Mouse (Mus musculus): Measurements from ENCODE around the gene Hoxd11. TPM values are rescaled to one million over a fixed set of nuclear protein-coding genes. Genes with fewer than 3 reads are reported as not detected.

Gene Hoxd11
- polyA plus RNA-seq, 1 experiment from 2014 or later, result not detected

GRCm38 (mm10) chr2:74677106-74677505 is 2.3 kb upstream of the Hoxd11 start:
- ATAC-seq (ENCODE audit: low FRiP score), result no peak
- WGBS, result 6% methylated on average over 2 of the region's 2 CpGs
- Histone ChIP-seq H3K4me1 (replicated peaks) (peaks cover 10% of the 10 kb centered on the region), H3K9me3 (no peaks in the 10 kb centered on the region), H3K4me3 (no peak overlapping the region), H3K4me2 (no peak overlapping the region), H3K36me3 (no peaks in the 10 kb centered on the region), H3K27ac (no peak overlapping the region), H3K9ac (no peak overlapping the region), H3K27me3 (peaks cover 100% of the 10 kb centered on the region)

GRCm38 (mm10) chr2:74679596-74679971 is 227 bp downstream of the Hoxd11 start:
- Histone ChIP-seq H3K9ac (no peak overlapping the region), H3K4me3 (no peak overlapping the region), H3K27me3 (peaks cover 100% of the 10 kb centered on the region), H3K9me3 (no peaks in the 10 kb centered on the region), H3K4me2 (no peak overlapping the region), H3K4me1 (replicated peaks) (peaks cover 13% of the 10 kb centered on the region), H3K27ac (no peak overlapping the region), H3K36me3 (no peaks in the 10 kb centered on the region)
- no peak for ATAC-seq (ENCODE audit: low FRiP score)
- WGBS, result under 1% methylated on average over 26 of the region's 26 CpGs

GRCm38 (mm10) chr2:74679980-74680379 is 623 bp downstream of the Hoxd11 start:
- ATAC-seq (ENCODE audit: low FRiP score), result no peak; the same call in 1 of the 2 replicates
- H3K4me3 ChIP-seq, result no peak overlapping the region
- no peaks in the 10 kb centered on the region for H3K9me3 ChIP-seq
- 1% methylated on average over 23 of the region's 23 CpGs for WGBS
- peaks cover 100% of the 10 kb centered on the region for H3K27me3 ChIP-seq
- H3K36me3 ChIP-seq, result no peaks in the 10 kb centered on the region
- H3K4me2 ChIP-seq, result no peak overlapping the region
- no peak overlapping the region for H3K27ac ChIP-seq
- no peak overlapping the region for H3K9ac ChIP-seq
- H3K4me1 ChIP-seq (replicated peaks), result peaks cover 13% of the 10 kb centered on the region

GRCm38 (mm10) chr2:74680561-74681398 is 1.4 kb downstream of the Hoxd11 start:
- peaks cover 13% of the 10 kb centered on the region for H3K4me1 ChIP-seq (replicated peaks)
- H3K27ac ChIP-seq, result no peak overlapping the region
- H3K4me2 ChIP-seq, result no peak overlapping the region
- peaks cover 100% of the 10 kb centered on the region for H3K27me3 ChIP-seq
- no peak for ATAC-seq (ENCODE audit: low FRiP score)
- WGBS, result 1% methylated on average over 21 of the region's 21 CpGs
- no peak overlapping the region for H3K9ac ChIP-seq
- H3K36me3 ChIP-seq, result no peaks in the 10 kb centered on the region
- H3K9me3 ChIP-seq, result no peaks in the 10 kb centered on the region
- no peak overlapping the region for H3K4me3 ChIP-seq

- under 1% methylated on average over 77 of the region's 78 CpGs for WGBS
- no peak overlapping the region for H3K9ac ChIP-seq
- H3K27ac ChIP-seq, result no peak overlapping the region
Measured at GRCm38 (mm10) chr2:74681594-74682531, 2.5 kb downstream of the Hoxd11 start.

GRCm38 (mm10) chr2:74682796-74683195 is 3.4 kb downstream of the Hoxd11 start:
- no peaks in the 10 kb centered on the region for H3K9me3 ChIP-seq
- no peaks in the 10 kb centered on the region for H3K36me3 ChIP-seq
- H3K27ac ChIP-seq, result no peak overlapping the region
- 2% methylated on average over 32 of the region's 51 CpGs for WGBS
- H3K4me2 ChIP-seq, result no peak overlapping the region
- ATAC-seq (ENCODE audit: low FRiP score), result no peak
- peak overlapping the region; percentile 20; the same call in 1 of the 2 replicates for H3K4me3 ChIP-seq
- H3K27me3 ChIP-seq, result peaks cover 98% of the 10 kb centered on the region
- peaks cover 13% of the 10 kb centered on the region for H3K4me1 ChIP-seq (replicated peaks)
- no peak overlapping the region for H3K9ac ChIP-seq

More at GRCm38 (mm10) chr2:74681594-74682531, 2.5 kb downstream of the Hoxd11 start:
- Histone ChIP-seq H3K36me3 (no peaks in the 10 kb centered on the region), H3K4me3 (peak overlapping the region; percentile 20), H3K9me3 (no peaks in the 10 kb centered on the region), H3K27me3 (peaks cover 98% of the 10 kb centered on the region), H3K4me1 (replicated peaks) (peaks cover 13% of the 10 kb centered on the region), H3K4me2 (no peak overlapping the region)
- no peak for ATAC-seq (ENCODE audit: low FRiP score)

- H3K36me3 ChIP-seq, result no peaks in the 10 kb centered on the region
- no peak overlapping the region for H3K4me2 ChIP-seq
- no peaks in the 10 kb centered on the region for H3K9me3 ChIP-seq
- H3K4me1 ChIP-seq (replicated peaks), result peaks cover 13% of the 10 kb centered on the region
- no peak overlapping the region for H3K27ac ChIP-seq
- no peak for ATAC-seq (ENCODE audit: low FRiP score)
- peaks cover 98% of the 10 kb centered on the region for H3K27me3 ChIP-seq
- WGBS, result 2% methylated on average over 18 of the region's 18 CpGs
- no peak overlapping the region for H3K9ac ChIP-seq
- no peak overlapping the region for H3K4me3 ChIP-seq
Measured at GRCm38 (mm10) chr2:74683471-74683951, 4.2 kb downstream of the Hoxd11 start.

- no peak for ATAC-seq (ENCODE audit: low FRiP score)
- Histone ChIP-seq H3K27me3 (peaks cover 98% of the 10 kb centered on the region), H3K4me2 (no peak overlapping the region), H3K9ac (no peak overlapping the region), H3K4me3 (no peak overlapping the region), H3K36me3 (no peaks in the 10 kb centered on the region), H3K9me3 (no peaks in the 10 kb centered on the region), H3K27ac (no peak overlapping the region), H3K4me1 (replicated peaks) (peaks cover 13% of the 10 kb centered on the region)
- WGBS, result 2% methylated on average over 12 of the region's 12 CpGs
Measured at GRCm38 (mm10) chr2:74684106-74684505, 4.7 kb downstream of the Hoxd11 start.

GRCm38 (mm10) chr2:74685059-74685603 is 5.8 kb downstream of the Hoxd11 start:
- no peak overlapping the region for H3K9ac ChIP-seq
- no peak overlapping the region for H3K27ac ChIP-seq
- ATAC-seq (ENCODE audit: low FRiP score), result no peak
- no peaks in the 10 kb centered on the region for H3K9me3 ChIP-seq
- no peak overlapping the region for H3K4me2 ChIP-seq
- peaks cover 13% of the 10 kb centered on the region for H3K4me1 ChIP-seq (replicated peaks)
- no peak overlapping the region for H3K4me3 ChIP-seq
- H3K27me3 ChIP-seq, result peaks cover 98% of the 10 kb centered on the region
- no peaks in the 10 kb centered on the region for H3K36me3 ChIP-seq
- 13% methylated on average over 4 of the region's 4 CpGs for WGBS

GRCm38 (mm10) chr2:74686301-74686987 is 7.1 kb downstream of the Hoxd11 start:
- 6% methylated on average over 17 of the region's 17 CpGs for WGBS
- peaks cover 15% of the 10 kb centered on the region for H3K4me1 ChIP-seq (replicated peaks)
- no peaks in the 10 kb centered on the region for H3K9me3 ChIP-seq
- no peak overlapping the region for H3K9ac ChIP-seq
- no peak overlapping the region for H3K27ac ChIP-seq
- no peaks in the 10 kb centered on the region for H3K36me3 ChIP-seq
- ATAC-seq (ENCODE audit: low FRiP score), result no peak
- H3K4me2 ChIP-seq, result no peak overlapping the region
- H3K27me3 ChIP-seq, result peaks cover 94% of the 10 kb centered on the region
- H3K4me3 ChIP-seq, result no peak overlapping the region

- Histone ChIP-seq H3K27me3 (peaks cover 94% of the 10 kb centered on the region), H3K9me3 (no peaks in the 10 kb centered on the region), H3K4me3 (no peak overlapping the region), H3K36me3 (no peaks in the 10 kb centered on the region), H3K27ac (no peak overlapping the region), H3K4me1 (replicated peaks) (peaks cover 13% of the 10 kb centered on the region), H3K9ac (no peak overlapping the region), H3K4me2 (no peak overlapping the region)
- 1% methylated on average over 27 of the region's 27 CpGs for WGBS
- no peak for ATAC-seq (ENCODE audit: low FRiP score)
Measured at GRCm38 (mm10) chr2:74686988-74687697, 7.8 kb downstream of the Hoxd11 start.

Data from hindbrain, embryonic 13.5 days (tissue).